Mouse (Mus musculus) kidney, postnatal 4 days (tissue): ENCODE data around the gene Fam107b.
"Not testable (repeated sequence)": the region's sequence is repeated elsewhere in the genome, so short reads cannot be mapped to it uniquely, and the experiment has no call there.

Experiments
- DNase-seq, 2 experiments: peaks; one replicate each; pipeline ENCODE4 v3.0.0; 2021; ENCODE audit warnings: mixed read lengths in 2 of 2

Gene Fam107b

DNA sequence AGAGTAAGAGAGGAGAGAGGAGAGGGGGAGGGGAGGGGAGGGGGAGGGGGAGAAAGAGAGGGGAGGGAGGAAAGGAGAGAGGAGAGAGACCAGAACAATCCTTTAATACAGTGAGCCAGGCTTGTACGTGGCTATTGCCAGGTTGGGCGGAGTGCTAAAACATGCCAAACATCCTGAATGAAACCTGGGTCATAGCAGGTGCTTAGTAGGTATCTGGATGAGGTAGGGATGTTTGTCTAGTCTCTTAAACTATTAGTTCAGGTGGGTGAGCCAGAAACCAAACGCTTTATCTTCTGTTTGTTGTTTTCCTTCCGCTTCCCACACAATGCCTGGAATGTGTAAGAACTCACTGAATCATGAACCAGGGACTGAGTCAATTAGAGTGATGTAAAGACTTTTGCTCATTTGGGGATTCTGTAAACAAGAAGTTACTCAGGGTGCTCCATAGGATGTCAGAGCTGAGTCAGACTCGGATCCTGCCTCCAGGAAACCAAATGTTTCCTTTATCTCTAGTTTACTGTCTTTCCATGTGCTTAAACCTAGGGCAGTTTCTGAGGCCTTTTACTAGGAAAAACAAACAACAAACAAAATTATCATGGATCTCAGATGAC lies 89.1 kb downstream of the Fam107b start:
- no peak for DNase-seq

GRCm38 (mm10) chr2:3664086-3664485 lies 93.8 kb downstream of the Fam107b start:
- no peak for DNase-seq

DNA sequence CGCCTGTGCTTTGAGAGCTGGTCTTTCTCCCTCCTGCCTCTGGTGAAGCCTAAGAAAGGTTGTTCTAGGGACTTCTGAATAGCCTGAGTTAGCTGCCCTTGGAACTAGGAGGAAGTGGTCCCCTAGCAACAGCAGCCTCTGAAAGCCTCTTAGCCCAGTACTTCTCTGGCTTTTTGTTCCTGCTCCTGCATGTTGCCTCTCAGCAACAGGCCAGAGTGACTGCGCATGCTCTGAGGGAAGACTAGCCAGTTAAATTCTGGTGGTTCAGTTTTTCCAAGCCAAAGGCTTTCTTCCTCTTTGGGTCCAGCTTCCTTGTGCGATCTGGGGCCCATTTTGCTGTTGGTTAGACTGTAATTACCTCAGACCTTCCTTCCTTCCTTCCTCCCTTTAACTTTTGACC lies 98.4 kb downstream of the Fam107b start:
- DNase-seq: peak; percentile 21 to 37

DNA sequence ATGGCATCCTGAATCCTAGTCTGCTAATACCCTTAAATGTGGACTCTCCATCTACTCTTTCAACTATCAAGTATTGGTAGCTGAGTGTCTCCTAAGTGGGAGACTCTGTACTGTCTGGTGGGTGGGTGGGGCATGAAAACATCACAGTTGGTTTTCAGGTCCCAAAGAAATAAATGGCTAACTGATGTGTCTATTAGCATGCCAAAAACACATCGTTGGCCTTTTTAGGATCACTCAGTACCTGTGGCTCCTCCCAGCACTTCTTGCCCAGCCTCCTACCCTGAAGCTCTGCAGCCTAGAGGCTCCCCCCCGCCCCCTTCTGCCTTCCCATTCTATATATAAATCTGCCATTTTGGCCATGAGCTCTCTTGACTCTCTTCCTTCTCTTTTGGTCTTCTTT lies 99.4 kb downstream of the Fam107b start:
- DNase-seq: no peak

DNA sequence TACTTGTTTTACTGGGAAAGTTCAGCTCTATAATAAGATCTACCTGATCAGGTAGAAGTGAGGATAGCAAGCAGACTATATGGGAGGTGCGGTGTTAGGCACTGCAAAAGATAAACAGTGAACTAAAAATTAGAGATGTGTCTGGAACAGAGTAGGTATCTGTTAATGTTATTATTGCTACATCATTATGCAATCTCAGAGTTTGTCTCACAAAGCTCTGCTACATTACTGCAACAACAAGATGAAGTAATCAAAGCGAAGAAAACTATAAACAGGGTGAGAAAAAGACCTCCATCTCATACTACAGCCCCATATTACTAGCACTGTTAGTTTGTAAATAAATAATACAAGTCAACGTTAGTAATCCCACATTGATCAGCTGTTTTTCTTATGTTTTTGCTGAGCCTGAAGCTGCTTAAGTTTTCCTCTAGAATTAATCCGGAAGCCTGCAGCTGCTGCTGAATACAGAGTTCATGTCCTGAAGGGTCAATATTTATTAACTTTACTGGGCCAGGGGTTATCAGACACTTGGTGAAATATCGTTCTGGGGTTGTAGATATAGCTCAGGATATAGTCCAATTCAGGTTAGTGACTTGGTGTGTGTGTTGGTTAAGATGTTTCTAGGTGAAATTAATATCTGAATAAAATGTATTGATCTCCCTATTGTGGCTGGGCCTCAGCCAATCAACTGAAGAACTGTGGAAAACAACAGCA lies 102.5 kb downstream of the Fam107b start:
- no peak for DNase-seq

- no peak for DNase-seq
Observed at GRCm38 (mm10) chr2:3675481-3675880, 105.2 kb downstream of the Fam107b start.

GRCm38 (mm10) chr2:3682699-3683098 lies 112.4 kb downstream of the Fam107b start:
- DNase-seq: no peak

- DNase-seq: no peak
Observed at GRCm38 (mm10) chr2:3683343-3683742, 113.1 kb downstream of the Fam107b start.

DNA sequence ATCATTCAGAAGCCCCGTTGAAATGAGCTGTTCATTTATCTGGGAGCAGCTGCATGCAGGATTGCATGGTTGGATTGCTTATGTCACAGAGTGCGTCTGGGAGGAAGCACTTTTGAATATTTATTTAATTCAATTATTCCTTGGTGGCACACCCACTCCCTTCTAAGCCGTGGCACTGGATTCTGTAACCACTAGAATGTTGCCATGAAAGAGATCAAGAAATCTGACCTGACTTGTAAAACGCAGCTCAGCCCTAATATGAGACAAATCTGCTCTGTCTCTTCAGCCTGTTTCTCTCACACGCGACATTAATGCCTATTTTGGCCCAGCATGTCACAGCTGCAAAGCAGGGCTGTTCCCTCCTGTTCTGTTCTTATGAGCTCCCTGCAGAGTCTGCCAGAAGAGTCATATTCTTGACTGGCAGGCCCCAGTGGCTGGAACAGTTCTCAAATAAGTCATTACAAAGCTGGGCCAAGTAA lies 113.5 kb downstream of the Fam107b start:
- peak; percentile 31 to 51 for DNase-seq

DNA sequence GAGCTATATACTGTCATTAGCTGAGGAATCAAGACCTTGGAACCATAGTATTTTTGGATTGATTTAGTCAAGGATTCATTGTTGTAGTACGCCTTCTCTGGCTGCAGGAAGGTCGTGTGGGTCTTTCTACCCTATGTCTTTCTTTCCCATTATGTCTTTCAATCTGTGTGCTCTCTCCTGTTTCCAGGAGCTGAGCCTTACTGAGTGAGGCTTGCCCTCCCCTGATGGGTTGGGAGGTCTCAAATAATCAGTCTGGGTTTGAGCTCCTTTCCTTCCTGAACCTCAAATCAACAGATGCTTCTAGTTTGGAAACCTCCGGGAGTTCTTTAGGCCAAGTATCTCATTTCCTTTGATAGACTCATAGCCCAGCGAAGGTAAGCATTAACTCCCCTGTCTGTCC lies 119.9 kb downstream of the Fam107b start:
- DNase-seq: no peak

- DNase-seq: no peak
Observed at GRCm38 (mm10) chr2:3692833-3693232, 122.5 kb downstream of the Fam107b start.

- DNase-seq: no peak
Observed at GRCm38 (mm10) chr2:3695900-3696299, 125.6 kb downstream of the Fam107b start.

DNA sequence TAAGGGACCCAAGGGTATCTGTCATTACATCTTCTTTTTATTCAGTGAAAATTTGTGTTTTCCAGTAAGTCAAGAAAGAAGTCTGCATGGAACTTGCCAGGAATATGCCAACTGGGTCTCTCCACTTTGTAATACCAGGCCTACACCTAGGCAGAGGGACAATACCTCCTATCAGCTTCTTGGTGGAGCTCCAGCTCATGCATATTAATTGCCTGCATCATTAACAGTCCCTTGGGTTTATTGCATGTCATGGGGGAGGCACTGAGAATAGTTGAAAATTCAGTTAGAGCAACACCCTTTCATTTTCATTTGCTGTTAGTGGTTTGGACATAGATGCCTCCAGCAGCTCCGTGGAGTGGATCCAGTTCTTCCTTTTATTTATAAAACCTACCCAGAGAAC lies 130.1 kb downstream of the Fam107b start:
- DNase-seq: no peak

- no peak for DNase-seq
Observed at GRCm38 (mm10) chr2:3702640-3703190, 132.4 kb downstream of the Fam107b start.

DNA sequence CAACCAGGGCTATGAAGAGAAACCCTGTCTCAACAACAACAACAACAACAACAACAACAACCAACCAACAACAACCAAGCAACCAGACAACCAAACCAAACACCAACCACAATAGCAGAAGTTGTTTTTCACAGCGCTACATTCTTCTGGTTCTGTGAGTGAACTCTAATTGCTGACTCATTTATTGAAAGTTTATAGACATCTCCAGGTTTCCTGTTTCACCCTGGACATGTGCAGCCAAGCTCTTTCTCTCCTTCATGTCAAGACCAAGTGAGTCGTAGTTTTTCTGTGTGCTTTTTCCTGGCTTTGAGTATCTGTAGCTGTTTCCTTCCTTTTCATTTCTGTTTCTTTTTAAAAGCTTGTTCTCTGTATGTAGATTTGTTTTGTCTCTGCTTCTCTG lies 133.5 kb downstream of the Fam107b start:
- no peak for DNase-seq

GRCm38 (mm10) chr2:3704311-3705162 lies 134.2 kb downstream of the Fam107b start:
- DNase-seq: peak; percentile 14 to 56

DNA sequence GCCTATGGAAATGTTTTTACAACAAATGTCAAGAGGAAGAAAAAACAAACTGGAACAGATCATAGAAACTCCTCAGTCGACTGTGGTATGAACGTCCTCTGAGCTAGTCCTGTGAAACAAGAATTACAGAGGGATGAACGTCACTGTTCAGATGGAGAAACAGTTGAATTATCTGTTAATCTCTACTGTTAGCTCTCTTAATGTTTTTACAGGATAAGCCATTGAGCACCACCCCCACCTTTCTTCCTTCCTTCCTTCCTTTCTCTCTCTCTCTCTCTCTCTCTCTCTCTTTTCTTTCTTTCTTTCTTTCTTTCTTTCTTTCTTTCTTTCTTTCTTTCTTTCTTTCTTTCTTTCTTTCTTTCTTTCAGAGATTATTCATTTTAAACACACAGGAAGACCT lies 135.0 kb downstream of the Fam107b start:
- not testable (repeated sequence) for DNase-seq

DNA sequence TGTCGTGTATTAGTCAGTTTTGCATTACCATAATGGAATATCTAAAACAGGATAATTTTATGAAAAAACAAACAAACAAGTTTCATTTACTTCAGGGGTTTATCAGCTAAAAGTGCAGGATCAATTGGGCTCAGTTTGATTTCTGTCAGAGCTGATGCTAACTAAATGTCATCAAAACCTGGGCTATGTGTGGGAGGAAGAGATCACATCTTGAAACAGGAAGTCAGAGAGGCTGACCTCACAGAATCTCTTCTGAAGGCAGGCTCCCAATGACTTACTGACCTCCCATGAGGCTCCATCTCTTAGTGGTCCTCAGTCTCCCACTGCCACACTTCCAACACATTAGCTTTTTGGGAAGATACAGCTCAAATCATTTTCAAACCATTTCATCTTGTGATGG lies 136.9 kb downstream of the Fam107b start:
- no peak for DNase-seq

DNA sequence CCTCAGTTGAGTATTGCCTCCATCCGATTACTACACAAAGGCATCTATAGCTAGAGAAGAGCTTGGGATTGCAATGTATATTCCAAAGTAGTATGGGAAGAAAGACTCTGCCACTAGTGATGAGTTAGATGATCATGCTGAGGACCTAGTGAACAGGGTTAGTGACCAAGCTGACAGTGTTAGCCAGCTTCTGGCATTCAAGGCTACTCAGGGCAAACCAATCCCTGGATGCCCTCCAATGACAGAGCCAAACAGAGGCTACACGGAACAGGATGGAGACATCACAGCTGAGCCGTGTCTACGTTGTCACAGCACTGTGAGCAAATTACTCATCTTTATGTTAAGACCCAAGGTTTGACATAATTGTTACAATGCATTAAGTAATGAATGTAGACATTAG lies 138.3 kb downstream of the Fam107b start:
- no peak for DNase-seq

GRCm38 (mm10) chr2:3709882-3710281 lies 139.6 kb downstream of the Fam107b start:
- no peak for DNase-seq

- no peak for DNase-seq
Observed at GRCm38 (mm10) chr2:3710521-3710920, 140.2 kb downstream of the Fam107b start.

DNA sequence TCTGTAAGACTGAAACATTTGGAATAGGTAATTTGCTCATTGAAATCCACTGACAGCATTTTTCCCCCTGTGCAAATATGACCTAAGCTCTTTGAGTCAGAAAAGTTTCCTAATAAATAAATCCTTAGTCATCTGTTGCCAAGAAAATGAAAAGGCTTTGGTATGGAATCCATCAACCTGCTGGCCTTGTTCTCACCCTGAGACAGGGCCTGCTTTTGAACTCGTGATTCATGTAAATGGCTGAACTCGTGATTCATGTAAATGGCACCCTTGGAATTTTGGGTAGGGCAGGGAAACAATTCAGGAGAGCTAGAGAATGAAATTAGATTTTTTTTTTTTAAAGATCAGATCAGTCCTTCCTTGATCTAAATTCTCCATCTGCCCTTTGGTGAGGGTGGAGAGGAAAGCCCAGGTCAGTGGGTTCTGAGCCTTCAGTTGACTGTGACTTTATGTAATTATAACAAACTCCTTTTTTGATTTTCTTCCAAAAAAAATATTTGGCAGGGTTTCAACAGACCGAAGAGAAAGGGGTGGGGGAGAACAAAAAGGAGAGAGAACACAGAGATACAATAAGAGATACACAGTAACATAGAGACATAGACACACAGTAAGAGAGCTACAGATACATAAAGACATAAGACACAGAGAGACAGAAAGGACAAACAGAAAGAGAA lies 142.2 kb downstream of the Fam107b start:
- no peak for DNase-seq

DNA sequence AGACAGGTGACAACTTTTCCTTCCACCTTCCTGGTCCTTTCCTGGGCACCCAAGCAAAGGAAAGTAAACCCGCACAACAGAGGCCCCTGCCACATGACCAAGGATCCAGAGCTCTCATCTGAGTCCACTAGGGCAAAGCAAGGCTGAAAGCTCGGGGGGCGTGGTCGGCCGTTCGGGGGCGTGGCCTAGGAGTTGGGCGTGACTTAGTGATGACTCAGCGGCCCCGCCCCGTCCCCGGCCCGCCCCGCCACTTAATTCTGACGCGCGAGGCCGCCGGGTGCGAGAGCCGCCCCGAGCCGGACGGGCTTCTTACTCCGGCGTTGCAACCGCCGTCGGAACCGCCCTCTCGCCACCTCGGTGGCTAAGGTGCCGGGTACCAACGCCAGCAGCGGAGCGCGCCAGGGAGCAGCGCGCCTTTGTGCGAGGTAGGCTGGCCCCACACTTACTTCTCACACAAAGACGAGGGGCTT lies 143.0 kb downstream of the Fam107b start:
- DNase-seq: peak; percentile 100
